Mouse (Mus musculus) gonadal fat pad, adult 2 months (tissue): ENCODE results near the gene Lsm11. TPM values are rescaled to one million over a fixed set of nuclear protein-coding genes. Genes with fewer than 3 reads are reported as not detected.
"Not testable (repeated sequence)": the region's sequence is repeated elsewhere in the genome, so short reads cannot be mapped to it uniquely, and the experiment has no call there.

Experiments used
- DNase-seq: peaks from one replicate; pipeline ENCODE4 v3.0.0-alpha.2; 2012; ENCODE audit warnings: low read depth
- polyA plus RNA-seq: library from polyadenylated mRNA; depleted of rRNA; stranded (reverse); fragments of >200 nt; gene quantifications from 2 replicates; pipeline ENCODE4 v1.2.3, GENCODE M21; 2012; rRNA removed

The Lsm11 gene
- polyA plus RNA-seq, 1 experiment, result 2.5 TPM

- DNase-seq, result no peak
These were observed 61.3 kb downstream of the Lsm11 start for GRCm38 (mm10) chr11:45883270-45883931.

- DNase-seq, result peak; percentile 83
These were observed 63.1 kb downstream of the Lsm11 start for GRCm38 (mm10) chr11:45881683-45882068.

- DNase-seq, result no peak
These were observed 63.6 kb downstream of the Lsm11 start for GRCm38 (mm10) chr11:45881026-45881682.

- DNase-seq, result not testable (repeated sequence)
These were observed 65.4 kb downstream of the Lsm11 start for GRCm38 (mm10) chr11:45879366-45879765.

Other genes with a start within 250 kb of the Lsm11 start
- gene Clint1, start 92.9 kb downstream of the Lsm11 start, polyA plus RNA-seq, result 105 and 139 TPM in 2 replicates
- gene Thg1l, start 10.6 kb upstream of the Lsm11 start, polyA plus RNA-seq, result 10.0 and 11.4 TPM in 2 replicates
- 0.57 and 1.0 TPM in 2 replicates for gene Sox30, start 35.4 kb upstream of the Lsm11 start, polyA plus RNA-seq
- 11.5 and 13.8 TPM in 2 replicates for gene Gm12166, start 107.4 kb upstream of the Lsm11 start, polyA plus RNA-seq
- 7.4 and 8.6 TPM in 2 replicates for gene Adam19, start 111.1 kb upstream of the Lsm11 start, polyA plus RNA-seq
- 3.3 and 4.4 TPM in 2 replicates for gene Nipal4, start 221.6 kb upstream of the Lsm11 start, polyA plus RNA-seq